In genomic region chr4:99659361-99660072, GRCm38 (mm10) we compare ENCODE assay signal across 13 mouse cellular contexts. TPM values are rescaled to one million over a fixed set of nuclear protein-coding genes. Genes with fewer than 3 reads are reported as not detected.
DNase-seq lines count a peak whose midpoint lies in the region; ATAC-seq and TF ChIP-seq lines count a peak whose summit lies in the region.
"Had no signal": no experiment of that assay in that cellular context is flagged by ENCODE, and none has a peak within 500 bp of the region (broad histone marks: within the 10 kb centered on the region; RNA-seq: fewer than 3 reads in every experiment).

No protein-coding gene starts in this region.

- H3K27ac ChIP-seq in embryonic facial prominence, embryonic 11.5 days (replicated peaks; ENCODE audit: low read depth, low read length): no peak overlapping the region
- no peak overlapping the region for H3K27ac ChIP-seq in left cerebral cortex, adult 2 months

- ATAC-seq in cerebellum, adult (ENCODE audit: insufficient number of reproducible peaks, low FRiP score, low TSS enrichment): no peak
- ATAC-seq in embryonic facial prominence, embryonic 11.5 days (replicated peaks; ENCODE audit: insufficient number of reproducible peaks, low FRiP score, low TSS enrichment, low read depth): no peak

- no peak for TF ChIP-seq CTCF in left cerebral cortex, adult 2 months (IDR thresholded peaks at IDR 0.05)

- no peaks in the 10 kb centered on the region for H3K36me3 ChIP-seq in embryonic facial prominence, embryonic 11.5 days (replicated peaks; ENCODE audit: control insufficient read depth, insufficient read depth, low read depth, low read length)

- H3K9me3 ChIP-seq in embryonic facial prominence, embryonic 11.5 days (replicated peaks; ENCODE audit: control insufficient read depth, low read length): no peaks in the 10 kb centered on the region

- no peak overlapping the region for H3K4me3 ChIP-seq in embryonic facial prominence, embryonic 11.5 days (ENCODE audit: low read depth, low read length)
- H3K4me3 ChIP-seq in left cerebral cortex, adult 2 months: no peak overlapping the region

- no peak overlapping the region for H3K4me2 ChIP-seq in embryonic facial prominence, embryonic 11.5 days (ENCODE audit: low read depth, low read length)

- H3K4me1 ChIP-seq in embryonic facial prominence, embryonic 11.5 days (ENCODE audit: control insufficient read depth, insufficient read depth, low read length): no peaks in the 10 kb centered on the region; the same call in 1 of the 2 replicates

- WGBS in embryonic facial prominence, embryonic 11.5 days: 1% methylated on average over 28 of the region's 28 CpGs

- H3K9ac ChIP-seq in embryonic facial prominence, embryonic 11.5 days (replicated peaks; ENCODE audit: low read length): no peak overlapping the region

- DNase-seq in cerebellum, postnatal 10 days: peak; percentile 30 to 50
- peak; percentile 17 to 20 for DNase-seq in layer of hippocampus, postnatal 10 days (ENCODE audit: low spot score in 2 of 2)
- DNase-seq in layer of hippocampus, adult 9-11 months: no peak
- peak; percentile 38 for DNase-seq in embryonic facial prominence, embryonic 11.5 days (ENCODE audit: low spot score)
- DNase-seq in neural tube, embryonic 10.5 days (ENCODE audit: extremely low spot score, low spot score): peak; percentile 52
- DNase-seq in left cerebral cortex, adult 2 months (ENCODE audit: extremely low spot score in 1 of 2, low spot score in 2 of 2): no peak
- DNase-seq in lung, postnatal 25 days (ENCODE audit: low spot score): no peak
- DNase-seq: B cell, adult 2 months; gastrocnemius, postnatal 25 days; kidney, adult 8-10 months; lung, postnatal 14 days had no signal

- intact Hi-C loops in left cerebral cortex, adult 2 months (cut with DNase I): loop anchor here (5.0 kb wide), 1 partner anchor 87 kb away; no protein-coding TSS in a partner anchor

- H3K27me3 ChIP-seq in embryonic facial prominence, embryonic 11.5 days (ENCODE audit: control insufficient read depth, insufficient read depth, low read length): peaks cover 67% of the 10 kb centered on the region

RNA-seq across cellular contexts. Expression of gene Foxd3, which starts 3.4 kb away (rescaled TPM):
- not detected for total RNA-seq in layer of hippocampus, postnatal 10 days (2021)
- 1.0 and 1.7 TPM in 2 replicates for polyA plus RNA-seq in embryonic facial prominence, embryonic 11.5 days (2014; fragmentation: Nextera tagmentation; extraction: Ambion mirVana)
- not detected for total RNA-seq in left cerebral cortex, adult 2 months (2021)
- total RNA-seq: left cerebral cortex, postnatal 36 days had no signal

RNA-seq across cellular contexts. Expression of gene Alg6, which starts 55.9 kb away (rescaled TPM):
- total RNA-seq in layer of hippocampus, postnatal 10 days (2021): 10 to 100 TPM; 12.9 to 17.1 TPM
- polyA plus RNA-seq in embryonic facial prominence, embryonic 11.5 days (2014; fragmentation: Nextera tagmentation; extraction: Ambion mirVana): 19.8 and 20.4 TPM in 2 replicates
- 10 to 100 TPM; 11.5 to 11.7 TPM for total RNA-seq in left cerebral cortex, adult 2 months (2021)

Comparison
In these comparisons a context has a peak if more than half of its experiments do, and no peak if none do; other contexts are left out.
1. DNase-seq: peak in cerebellum, postnatal 10 days (2 of 2), layer of hippocampus, postnatal 10 days (2 of 2), embryonic facial prominence, embryonic 11.5 days (single experiment) and neural tube, embryonic 10.5 days (single experiment); none in layer of hippocampus, adult 9-11 months (single experiment), left cerebral cortex, adult 2 months (0 of 2) and lung, postnatal 25 days (single experiment).